Mouse (Mus musculus) E14TG2a.4 (cell line): ENCODE data around the gene Iqsec3.

Experiments used
- CTCF ChIP-seq: conservative IDR thresholded peaks from 2 replicates; pipeline ENCODE4 v1.5.1; 2014; ENCODE audit warnings: low read length
- NANOG ChIP-seq: IDR thresholded peaks from 2 replicates; pipeline ENCODE4 v1.6.1; 2014; ENCODE audit warnings: borderline replicate concordance, low read length, mixed read lengths
- POU5F1 ChIP-seq: IDR thresholded peaks from 2 replicates; pipeline ENCODE4 v1.6.1; 2014; ENCODE audit warnings: low read length, borderline replicate concordance

DNA sequence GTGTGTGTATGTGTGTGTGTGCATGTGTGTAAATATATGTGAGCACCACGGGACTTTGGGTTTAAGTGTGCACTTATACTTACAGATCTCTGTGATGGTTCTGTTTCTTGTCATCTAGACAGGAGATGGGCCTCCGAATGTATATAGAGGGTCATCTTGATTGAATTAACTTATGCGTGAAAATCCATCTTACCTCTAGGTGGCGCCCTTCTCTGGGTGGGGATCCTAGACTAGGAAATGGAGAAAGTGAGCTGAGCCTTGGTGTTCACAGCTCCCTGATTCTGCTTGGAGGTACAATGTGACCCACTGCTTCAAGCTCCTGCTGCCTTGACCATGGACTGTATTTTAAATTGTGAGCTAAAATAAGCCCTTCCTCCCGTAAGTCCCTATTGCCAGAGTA lies 34.8 kb upstream of the Iqsec3 start:
- TF ChIP-seq CTCF, result peak; percentile 66
- no peak for TF ChIP-seq NANOG
- TF ChIP-seq POU5F1, result no peak
